Mouse (Mus musculus) erythroblast, embryonic 14.5 days (primary cell): Measurements from ENCODE around the gene Rab11fip3. TPM values are rescaled to one million over a fixed set of nuclear protein-coding genes. Genes with fewer than 3 reads are reported as not detected.
A peak's percentile ranks its signal among the peaks of the same experiment; 100 is the strongest.

ENCODE experiments used
- H3K27me3 ChIP-seq: 2 replicates; pipeline ENCODE4 v1.6.1; 2012; ENCODE audit warnings: inconsistent platforms; ENCODE audit not compliant: control insufficient read depth
- H3K36me3 ChIP-seq: 2 replicates; pipeline ENCODE4 v1.6.1; 2012; ENCODE audit warnings: mild to moderate bottlenecking, inconsistent platforms; ENCODE audit not compliant: control insufficient read depth
- H3K4me1 ChIP-seq: 2 replicates; pipeline ENCODE4 v1.6.1; 2012; ENCODE audit warnings: inconsistent platforms; ENCODE audit not compliant: control insufficient read depth
- H3K4me3 ChIP-seq: replicated peaks from 2 replicates; pipeline ENCODE3; 2012; ENCODE audit warnings: moderate library complexity, mild to moderate bottlenecking, inconsistent platforms
- H3K9me3 ChIP-seq: 2 replicates; pipeline ENCODE4 v1.6.1; 2012; ENCODE audit warnings: low read length, inconsistent platforms, mixed read lengths; ENCODE audit not compliant: control insufficient read depth
- GATA1 ChIP-seq: IDR thresholded peaks from 2 replicates; pipeline ENCODE4 v1.6.1; 2012; ENCODE audit warnings: low read length, inconsistent platforms, mixed read lengths
- TAL1 ChIP-seq: IDR thresholded peaks from 3 replicates; pipeline ENCODE4 v1.6.1; 2012; ENCODE audit warnings: low read length, inconsistent platforms, mixed read lengths
- polyA plus RNA-seq: library from polyadenylated mRNA; stranded (reverse); fragments of >175 nt; gene quantifications from 2 replicates; pipeline ENCODE4 v1.2.3, GENCODE M21; 2012

The Rab11fip3 gene
- polyA plus RNA-seq, 1 experiment = 0.36 TPM

- H3K27me3 ChIP-seq = no peaks in the 10 kb centered on the region
- peaks cover 80% of the 10 kb centered on the region for H3K4me1 ChIP-seq
- H3K4me3 ChIP-seq = peak overlapping the region; percentile 81
- no peaks in the 10 kb centered on the region for H3K9me3 ChIP-seq
- H3K36me3 ChIP-seq = peaks cover 76% of the 10 kb centered on the region
- TF ChIP-seq GATA1 (no peak), TAL1 (no peak)
Observed at GRCm38 (mm10) chr17:25943221-25943620, 126.1 kb downstream of the Rab11fip3 start.

- H3K4me3 ChIP-seq = peak overlapping the region; percentile 81
- TF ChIP-seq GATA1 = peak; percentile 96
- peak; percentile 100 for TF ChIP-seq TAL1
- H3K9me3 ChIP-seq = no peaks in the 10 kb centered on the region
- H3K27me3 ChIP-seq = no peaks in the 10 kb centered on the region
- peaks cover 80% of the 10 kb centered on the region for H3K4me1 ChIP-seq
- peaks cover 76% of the 10 kb centered on the region for H3K36me3 ChIP-seq
Observed at GRCm38 (mm10) chr17:25942597-25943151, 126.7 kb downstream of the Rab11fip3 start.

GRCm38 (mm10) chr17:25941511-25942241, 127.7 kb downstream of the Rab11fip3 start:
- no peaks in the 10 kb centered on the region for H3K9me3 ChIP-seq
- no peaks in the 10 kb centered on the region; the same call in 1 of the 2 replicates for H3K27me3 ChIP-seq
- TF ChIP-seq TAL1 = no peak
- no peak for TF ChIP-seq GATA1
- H3K4me3 ChIP-seq = peak overlapping the region; percentile 81
- peaks cover 82% of the 10 kb centered on the region for H3K36me3 ChIP-seq
- H3K4me1 ChIP-seq = peaks cover 80% of the 10 kb centered on the region

Other genes starting within 250 kb of the Rab11fip3 start
- gene Wdr24, start 245.9 kb downstream of the Rab11fip3 start, polyA plus RNA-seq = 0.32 and 0.68 TPM in 2 replicates
- gene Jmjd8, start 240.7 kb downstream of the Rab11fip3 start, polyA plus RNA-seq = 0.31 and 0.65 TPM in 2 replicates
- gene Stub1, start 236.2 kb downstream of the Rab11fip3 start, polyA plus RNA-seq = 10.1 and 10.6 TPM in 2 replicates
- 0.22 and 0.54 TPM in 2 replicates for gene Rhbdl1, start 232.3 kb downstream of the Rab11fip3 start, polyA plus RNA-seq
- 0.68 and 1.1 TPM in 2 replicates for gene Gm20683, start 227.8 kb downstream of the Rab11fip3 start, polyA plus RNA-seq
- 17.7 and 19.8 TPM in 2 replicates for gene Rhot2, start 224.7 kb downstream of the Rab11fip3 start, polyA plus RNA-seq
- 1.9 and 3.6 TPM in 2 replicates for gene Wdr90, start 208.1 kb downstream of the Rab11fip3 start, polyA plus RNA-seq
- 3.7 and 4.0 TPM in 2 replicates for gene Mcrip2, start 200.8 kb downstream of the Rab11fip3 start, polyA plus RNA-seq
- gene Mettl26, start 194.5 kb downstream of the Rab11fip3 start, polyA plus RNA-seq = 6.4 and 8.3 TPM in 2 replicates
- gene Wfikkn1, start 188.7 kb downstream of the Rab11fip3 start, polyA plus RNA-seq = 0.17 and 0.18 TPM in 2 replicates
- 0.68 and 1.0 TPM in 2 replicates for gene Rab40c, start 149.8 kb downstream of the Rab11fip3 start, polyA plus RNA-seq
- gene Pigq, start 124.6 kb downstream of the Rab11fip3 start, polyA plus RNA-seq = 164 and 218 TPM in 2 replicates
- gene Nhlrc4, start 124.6 kb downstream of the Rab11fip3 start, polyA plus RNA-seq = 2.9 and 3.4 TPM in 2 replicates
- gene A930017K11Rik, start 117.0 kb downstream of the Rab11fip3 start, polyA plus RNA-seq = 0.25 TPM in 2 replicates
- gene Capn15, start 83.8 kb downstream of the Rab11fip3 start, polyA plus RNA-seq = 6.2 and 6.3 TPM in 2 replicates
- gene Decr2, start 20.8 kb upstream of the Rab11fip3 start, polyA plus RNA-seq = 0.02 TPM in 1 of 2 replicates, not detected in the other
- 5.5 and 9.0 TPM in 2 replicates for gene Nme4, start 26.0 kb upstream of the Rab11fip3 start, polyA plus RNA-seq
- gene Tmem8, start 43.7 kb upstream of the Rab11fip3 start, polyA plus RNA-seq = 0.21 and 0.31 TPM in 2 replicates
- gene Mrpl28, start 53.9 kb upstream of the Rab11fip3 start, polyA plus RNA-seq = 28.4 and 31.6 TPM in 2 replicates
- 3.2 and 3.3 TPM in 2 replicates for gene Axin1, start 69.1 kb upstream of the Rab11fip3 start, polyA plus RNA-seq
- 25.5 and 26.9 TPM in 2 replicates for gene Pdia2, start 129.5 kb upstream of the Rab11fip3 start, polyA plus RNA-seq
- 0.03 and 0.06 TPM in 2 replicates for gene Rgs11, start 133.4 kb upstream of the Rab11fip3 start, polyA plus RNA-seq
- 4.3 and 5.1 TPM in 2 replicates for gene Arhgdig, start 138.2 kb upstream of the Rab11fip3 start, polyA plus RNA-seq
- 0.09 and 0.15 TPM in 2 replicates for gene Fam234a, start 174.7 kb upstream of the Rab11fip3 start, polyA plus RNA-seq
- gene Luc7l, start 183.3 kb upstream of the Rab11fip3 start, polyA plus RNA-seq = 2.9 and 3.2 TPM in 2 replicates